Mouse (Mus musculus): ENCODE results near the gene Gm8122.
"Not testable (repeated sequence)": the region's sequence is repeated elsewhere in the genome, so short reads cannot be mapped to it uniquely, and the experiment has no call there.

The Gm8122 gene

DNA sequence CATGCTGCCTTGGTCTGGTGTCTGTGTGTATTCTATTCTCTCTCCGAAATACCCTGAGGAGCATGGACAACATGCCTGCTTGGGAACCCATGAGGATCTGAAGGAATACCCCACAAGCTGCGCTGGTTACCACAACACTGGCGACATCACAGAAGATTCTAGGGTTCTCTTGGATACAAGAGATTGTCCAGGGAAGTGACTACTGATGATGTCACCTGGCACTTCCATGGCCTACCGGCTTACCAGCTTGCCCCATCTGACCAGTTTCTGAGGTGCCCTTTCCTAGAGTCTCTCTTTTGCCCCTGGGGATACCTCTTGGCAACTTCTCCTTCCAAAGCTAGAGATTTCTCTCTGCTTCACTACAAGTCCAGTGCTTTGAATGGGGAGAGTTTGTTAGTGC lies at the start of gene Gm8122:
Gene Gm8122 (minus strand): TSS at position 101 of the 400 bp plus-strand sequence.
- DNase-seq (ENCODE audit: low read depth, low spot score), result not testable (repeated sequence)

DNA sequence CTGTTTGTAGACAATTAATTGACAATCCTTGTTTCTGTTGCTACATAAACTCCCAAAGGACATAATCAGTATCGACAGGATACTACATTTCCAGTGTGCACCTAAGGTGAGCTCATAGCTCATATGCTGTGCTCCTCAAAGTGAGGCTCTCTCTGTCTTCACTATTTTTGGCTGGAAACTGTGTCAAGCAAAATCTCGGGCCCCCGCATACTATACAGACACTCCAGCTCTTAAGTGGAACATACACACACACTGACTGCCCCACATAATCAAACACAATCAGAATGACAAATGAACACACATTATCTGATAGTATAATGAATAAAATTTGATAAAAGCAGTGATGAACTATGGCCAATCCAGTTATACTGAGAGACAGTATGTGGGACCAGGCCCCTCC lies 43.6 kb upstream of the Gm8122 start:
- peak; percentile 18 for DNase-seq (ENCODE audit: low read depth, low spot score)

DNA sequence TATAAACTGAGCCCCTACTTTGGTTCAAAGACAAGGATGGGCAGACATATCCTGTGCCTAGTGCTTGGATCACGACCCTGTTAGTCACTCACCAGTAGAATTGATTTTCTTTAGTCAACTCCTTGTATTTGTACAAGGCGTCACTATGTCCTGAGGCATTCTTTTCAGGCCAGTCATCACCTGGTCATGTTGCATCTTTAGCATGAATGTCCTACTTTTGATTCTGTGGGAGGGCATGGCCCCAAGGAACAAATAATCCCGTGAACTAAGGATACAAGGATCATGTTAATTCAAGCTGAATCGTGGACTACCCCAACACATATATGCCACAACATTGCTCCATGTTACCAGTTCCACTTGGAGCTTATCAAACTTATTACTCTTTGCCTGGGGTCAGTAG lies 43.0 kb upstream of the Gm8122 start:
- not testable (repeated sequence) for DNase-seq (ENCODE audit: low read depth, low spot score)

DNA sequence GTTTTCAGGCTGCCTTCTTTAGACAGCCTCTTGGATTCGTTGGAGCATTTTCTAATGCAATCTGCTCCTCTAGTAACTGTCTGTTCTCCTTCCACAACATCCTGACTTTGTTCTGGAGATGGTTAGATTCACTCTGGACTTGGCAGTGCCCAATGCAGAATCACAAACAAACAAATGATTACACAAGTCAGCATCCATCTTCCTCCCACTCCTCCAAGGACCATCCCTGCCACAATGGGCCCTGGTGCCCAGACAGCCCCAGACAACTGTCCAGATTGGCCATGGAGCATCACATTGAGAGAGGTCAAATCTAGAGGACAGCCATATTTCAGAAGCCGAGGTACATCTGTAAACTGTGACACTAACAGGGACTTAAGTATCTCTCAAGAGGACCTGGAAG lies 42.4 kb upstream of the Gm8122 start:
- not testable (repeated sequence) for DNase-seq (ENCODE audit: low read depth, low spot score)

DNA sequence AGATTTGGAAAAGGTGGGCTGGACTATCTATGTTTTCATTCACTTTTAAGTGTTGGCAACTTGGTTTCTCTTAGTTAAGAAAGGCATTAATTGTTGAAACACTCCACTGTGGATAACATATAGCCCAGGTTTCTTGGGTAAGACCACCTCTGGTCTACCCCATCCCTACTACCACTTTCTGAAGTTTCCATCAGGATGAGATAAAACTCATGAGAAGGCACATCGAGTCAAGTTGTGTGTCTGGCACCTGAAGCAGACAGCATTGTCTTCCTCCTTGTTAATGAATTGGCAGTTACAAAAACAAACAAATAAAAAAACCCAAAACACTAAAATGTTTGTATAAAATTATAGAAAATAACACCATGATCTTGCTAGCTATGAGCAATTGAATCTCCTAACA lies 40.6 kb upstream of the Gm8122 start:
- not testable (repeated sequence) for DNase-seq (ENCODE audit: low read depth, low spot score)

DNA sequence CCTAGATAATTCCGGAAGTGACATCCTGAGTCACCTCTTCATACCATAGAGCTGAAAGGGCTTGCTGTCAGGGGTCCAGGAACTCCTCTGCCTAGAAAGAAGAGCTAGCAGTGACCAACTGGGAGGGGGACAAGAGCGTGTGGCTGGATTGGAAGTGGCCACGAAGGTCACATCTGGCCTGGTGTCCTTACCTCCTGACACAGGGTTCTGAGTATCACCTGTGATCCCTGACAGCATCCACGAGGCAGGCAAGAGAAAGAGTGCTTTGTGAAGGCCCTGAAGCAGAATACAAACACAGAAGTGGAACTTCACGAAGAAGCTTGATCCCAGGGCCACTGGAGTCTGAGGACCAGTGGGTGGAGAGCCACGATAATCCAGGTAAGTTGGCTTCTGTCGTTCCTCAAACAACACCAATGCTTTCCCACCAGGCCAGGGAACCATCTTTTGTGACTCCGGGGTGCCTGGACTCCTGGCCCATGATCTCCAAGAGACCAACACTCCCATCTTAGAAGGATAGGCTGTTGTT lies 39.9 kb upstream of the Gm8122 start, which contains the start of gene Gm9732:
Gene Gm9732 (plus strand): TSS at position 51 of the 526 bp plus-strand sequence.
- DNase-seq (ENCODE audit: low read depth, low spot score), result not testable (repeated sequence)

DNA sequence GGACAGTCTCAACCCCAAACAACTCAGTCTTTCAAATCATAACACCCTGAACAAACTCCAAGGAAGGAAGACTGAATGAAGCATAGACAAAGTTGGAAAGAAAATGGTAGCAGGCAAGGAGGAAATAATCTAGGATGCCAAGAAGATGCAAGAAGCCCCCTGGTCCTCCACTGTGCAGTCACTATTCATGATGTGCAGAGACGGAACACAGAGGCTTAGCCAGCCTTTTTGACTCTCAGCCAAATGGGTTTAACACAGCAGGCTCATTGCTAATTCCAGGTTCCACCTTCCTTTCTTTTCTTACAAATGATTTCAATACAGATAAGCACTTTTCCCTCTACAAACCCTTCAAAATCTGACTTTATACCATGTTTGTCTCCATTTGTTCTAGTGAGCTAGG lies 38.1 kb upstream of the Gm8122 start:
- not testable (repeated sequence) for DNase-seq (ENCODE audit: low read depth, low spot score)

DNA sequence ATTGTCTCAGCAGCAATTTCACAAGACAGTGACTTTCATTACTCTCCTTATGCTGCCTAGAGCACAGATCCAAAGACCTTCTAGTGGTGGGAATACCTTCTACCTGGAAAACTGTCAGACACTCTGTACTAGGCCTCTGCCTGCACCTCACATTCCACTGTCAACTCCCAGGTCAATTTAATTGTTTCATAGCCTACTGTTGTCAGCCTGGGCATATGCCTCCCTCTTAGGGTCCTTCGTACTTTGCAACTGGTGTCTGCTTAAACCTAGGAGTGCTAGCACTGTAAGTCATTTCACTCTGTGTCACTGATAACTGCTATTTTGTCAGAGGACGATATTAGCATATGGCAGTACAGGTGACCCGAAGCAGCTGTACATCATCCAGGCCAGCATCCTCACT lies 34.1 kb upstream of the Gm8122 start:
- DNase-seq (ENCODE audit: low read depth, low spot score), result not testable (repeated sequence)

DNA sequence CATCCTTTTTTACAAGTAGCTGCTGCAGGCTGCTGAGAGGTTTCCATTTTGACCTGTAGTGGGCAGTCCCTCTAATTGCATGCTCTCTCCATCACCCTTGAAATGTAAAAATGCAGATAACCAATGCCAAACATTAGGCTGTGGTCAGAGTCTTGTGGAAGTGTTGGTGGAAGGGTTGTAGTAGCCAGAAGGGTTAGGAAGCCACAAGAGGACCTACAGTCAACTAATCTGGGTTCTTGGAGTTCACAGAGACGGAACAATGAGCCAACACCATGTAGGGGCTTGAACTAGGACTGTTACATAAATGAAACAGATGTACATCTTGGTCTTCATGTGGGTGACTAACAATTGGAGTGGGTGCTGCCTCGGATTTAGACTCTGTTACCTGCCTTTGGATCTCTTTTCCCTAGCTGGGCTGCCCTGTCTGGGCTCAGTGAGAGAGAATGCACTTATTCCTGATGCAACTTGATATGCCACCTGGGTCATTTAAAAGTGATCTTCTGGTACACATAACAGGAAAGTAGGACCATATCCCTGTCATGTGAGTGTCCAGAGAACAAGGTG lies 33.5 kb upstream of the Gm8122 start:
- DNase-seq (ENCODE audit: low read depth, low spot score), result peak; percentile 1

DNA sequence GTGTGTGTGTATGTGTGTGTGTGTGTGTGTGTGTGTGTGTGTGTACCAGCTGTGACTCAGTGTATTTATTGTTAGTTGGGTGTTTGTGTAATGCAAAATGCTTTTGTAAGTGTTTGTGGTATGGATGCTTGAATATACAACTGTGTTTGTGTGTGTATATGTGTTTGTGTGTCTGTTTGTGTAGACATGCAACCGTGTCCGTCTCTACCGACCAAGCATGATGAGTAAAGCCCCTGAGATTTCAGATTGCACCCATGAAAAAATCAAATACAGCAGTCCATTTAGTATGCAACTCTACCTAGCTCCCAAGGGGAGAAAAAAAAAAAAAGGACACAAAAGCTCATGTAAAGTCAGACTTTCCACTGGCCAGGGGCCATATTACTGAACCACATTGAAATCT lies 28.3 kb upstream of the Gm8122 start:
- DNase-seq (ENCODE audit: low read depth, low spot score), result not testable (repeated sequence)

DNA sequence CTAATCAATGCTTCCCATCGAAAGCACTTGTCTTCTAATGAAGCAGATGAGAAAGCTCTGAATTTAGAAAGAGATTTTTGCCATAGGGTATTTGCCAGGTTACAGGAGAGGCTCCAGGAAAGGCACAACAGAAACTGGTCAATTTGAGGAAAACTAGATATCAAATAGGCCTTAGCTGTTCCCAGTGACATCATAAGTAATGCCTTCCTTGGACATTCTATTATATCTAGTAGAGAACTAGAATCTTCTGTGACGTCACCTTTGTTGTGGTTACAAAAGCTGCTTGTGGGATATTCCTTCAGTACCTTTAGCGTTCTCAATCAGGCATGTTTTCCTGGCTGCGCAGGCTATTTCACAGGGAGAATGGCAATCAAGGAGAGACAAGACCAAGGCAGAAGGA lies 23.2 kb upstream of the Gm8122 start, which contains the start of gene Gm8126:
Gene Gm8126 (plus strand): TSS at position 301 of the 400 bp plus-strand sequence.
- not testable (repeated sequence) for DNase-seq (ENCODE audit: low read depth, low spot score)

DNA sequence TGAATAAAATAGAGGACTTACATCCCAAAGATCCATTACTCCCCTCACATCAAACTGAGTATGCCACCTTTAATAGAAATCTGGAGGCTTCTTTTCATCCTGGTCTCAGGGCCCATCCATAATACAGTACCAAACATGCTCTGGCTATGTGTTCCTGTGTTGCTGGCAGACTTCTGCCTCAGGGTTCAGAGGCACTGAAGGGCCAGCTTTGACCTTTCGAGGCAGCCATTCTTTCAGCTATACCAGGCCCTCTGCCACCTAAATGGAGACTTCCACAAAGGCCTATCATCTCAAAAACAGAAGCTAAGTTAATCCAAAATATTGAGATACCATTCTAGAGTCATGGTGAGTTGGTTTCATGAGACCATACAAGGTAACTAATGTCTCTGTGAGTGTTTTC lies 21.4 kb upstream of the Gm8122 start:
- not testable (repeated sequence) for DNase-seq (ENCODE audit: low read depth, low spot score)

DNA sequence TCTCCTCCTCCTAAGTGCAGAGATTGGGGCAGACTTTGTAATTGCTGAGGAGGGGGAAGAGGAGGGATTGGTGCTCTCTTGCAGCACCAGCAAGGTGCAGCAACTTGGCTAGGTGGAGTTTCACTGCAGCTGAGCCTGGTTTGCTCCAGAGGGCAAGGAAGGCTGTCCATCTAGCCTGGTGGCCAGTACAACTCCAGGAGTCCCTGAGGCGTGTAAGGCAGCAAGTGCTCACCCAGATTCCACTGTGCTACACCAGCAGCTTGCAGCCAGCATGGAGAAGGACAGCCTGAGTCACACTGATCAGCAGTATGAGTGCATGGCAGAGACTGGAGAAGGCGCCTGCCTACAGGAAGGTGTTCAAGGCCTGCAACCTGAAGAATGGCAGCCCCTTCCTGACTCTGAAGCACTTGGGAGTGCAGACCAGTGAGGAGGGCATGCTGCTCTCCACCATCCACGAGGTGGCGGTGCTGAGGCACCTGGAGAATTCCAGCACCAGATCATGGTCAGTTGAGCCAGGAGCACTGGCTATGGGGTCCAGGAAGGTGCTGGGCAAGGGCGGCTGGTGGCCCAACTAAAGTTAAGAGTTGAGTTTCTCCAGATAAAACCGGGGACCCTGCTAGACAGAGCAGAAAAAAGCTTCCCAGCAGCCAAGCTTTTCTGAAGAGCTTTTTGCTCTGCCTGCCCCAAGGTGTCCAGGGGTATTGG lies 15.6 kb upstream of the Gm8122 start:
- not testable (repeated sequence) for DNase-seq (ENCODE audit: low read depth, low spot score)

DNA sequence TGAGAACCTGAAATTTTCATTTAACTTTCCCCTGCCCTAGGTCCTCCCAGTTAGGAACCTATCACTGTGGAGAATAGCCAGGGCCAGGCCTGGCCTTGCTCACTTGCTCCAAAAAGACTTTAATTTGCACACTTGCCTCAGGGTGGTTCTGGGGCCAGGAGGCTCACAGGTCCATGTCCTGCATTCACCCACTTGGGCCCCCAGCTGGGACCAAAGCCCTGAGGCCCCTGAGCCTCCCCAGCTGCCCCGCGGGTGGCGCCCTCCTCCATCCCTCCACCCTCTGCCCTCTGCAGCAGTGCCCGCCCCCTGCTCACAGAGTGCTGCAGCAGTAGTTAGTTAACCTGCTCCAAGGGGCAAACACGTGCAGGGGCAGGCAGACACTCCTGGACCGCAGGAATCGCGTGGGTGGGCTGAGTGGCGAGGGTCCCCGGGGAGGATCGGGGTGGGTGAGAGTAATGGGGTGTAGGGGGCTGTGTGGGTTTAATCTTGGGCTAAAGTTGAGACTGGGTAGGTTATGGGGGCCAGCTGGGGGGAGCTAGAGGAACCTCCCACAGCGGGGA lies 14.6 kb upstream of the Gm8122 start:
- not testable (repeated sequence) for DNase-seq (ENCODE audit: low read depth, low spot score)

DNA sequence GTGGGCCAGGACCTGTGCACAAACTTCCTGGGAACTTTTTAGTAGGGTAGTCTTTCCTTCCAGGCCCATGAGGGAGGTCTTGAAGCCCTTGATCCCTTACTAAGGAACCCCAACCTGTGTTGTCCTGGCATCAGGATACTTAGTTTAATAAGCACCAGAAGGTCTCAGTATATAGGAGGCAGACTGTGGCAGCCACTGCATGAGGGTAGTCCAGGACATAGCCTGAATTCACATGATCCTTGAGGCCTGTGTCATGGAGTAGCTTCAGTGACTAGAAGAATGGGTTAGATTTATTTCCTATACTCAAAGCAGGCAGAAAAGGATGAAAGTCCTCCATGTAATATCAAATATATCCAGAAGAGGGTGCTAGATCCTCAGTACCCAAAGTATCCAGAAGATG lies 2.7 kb upstream of the Gm8122 start:
- not testable (repeated sequence) for DNase-seq (ENCODE audit: low read depth, low spot score)
